Mouse (Mus musculus): ENCODE results near the gene Grap2.
"Not testable (repeated sequence)": the region's sequence is repeated elsewhere in the genome, so short reads cannot be mapped to it uniquely, and the experiment has no call there.

Gene Grap2

GRCm38 (mm10) chr15:80579121-80579520 lies 6.7 kb downstream of the Grap2 start:
- TF ChIP-seq POU5F1 (IDR thresholded peaks at IDR 0.05; ENCODE audit: borderline replicate concordance, low read length) = no peak
- TF ChIP-seq CTCF (conservative IDR thresholded peaks at IDR 0.05; ENCODE audit: low read length) = no peak
- no peak for TF ChIP-seq NANOG (IDR thresholded peaks at IDR 0.05; ENCODE audit: borderline replicate concordance, low read length)
- Histone ChIP-seq H3K4me1 (replicated peaks; ENCODE audit: low read depth, low read length) (peaks cover 22% of the 10 kb centered on the region), H3K36me3 (ENCODE audit: insufficient read depth, low read length) (no peaks in the 10 kb centered on the region), H3K27me3 (ENCODE audit: insufficient read depth, low read length) (peaks cover 31% of the 10 kb centered on the region), H3K9me3 (ENCODE audit: low read length) (no peaks in the 10 kb centered on the region), H3K4me3 (replicated peaks; ENCODE audit: low read length) (no peak overlapping the region)

- not testable (repeated sequence) for H3K36me3 ChIP-seq (ENCODE audit: insufficient read depth, low read length); H3K9me3 ChIP-seq (ENCODE audit: low read length); H3K4me3 ChIP-seq (replicated peaks; ENCODE audit: low read length)
- Histone ChIP-seq H3K4me1 (replicated peaks; ENCODE audit: low read depth, low read length) (peaks cover 23% of the 10 kb centered on the region), H3K27me3 (ENCODE audit: insufficient read depth, low read length) (peaks cover 23% of the 10 kb centered on the region)
Measured at GRCm38 (mm10) chr15:80580585-80580984, 8.2 kb downstream of the Grap2 start.

- peaks cover 26% of the 10 kb centered on the region for H3K4me1 ChIP-seq (replicated peaks; ENCODE audit: low read depth, low read length)
- no peak overlapping the region for H3K4me3 ChIP-seq (replicated peaks; ENCODE audit: low read length)
- TF ChIP-seq POU5F1 (IDR thresholded peaks at IDR 0.05; ENCODE audit: borderline replicate concordance, low read length) = no peak
- no peak for TF ChIP-seq CTCF (conservative IDR thresholded peaks at IDR 0.05; ENCODE audit: low read length)
- TF ChIP-seq NANOG (IDR thresholded peaks at IDR 0.05; ENCODE audit: borderline replicate concordance, low read length) = no peak
- no peaks in the 10 kb centered on the region for H3K9me3 ChIP-seq (ENCODE audit: low read length)
- no peaks in the 10 kb centered on the region for H3K36me3 ChIP-seq (ENCODE audit: insufficient read depth, low read length)
- H3K27me3 ChIP-seq (ENCODE audit: insufficient read depth, low read length) = peaks cover 11% of the 10 kb centered on the region
Measured at GRCm38 (mm10) chr15:80582581-80583495, 10.4 kb downstream of the Grap2 start.

GRCm38 (mm10) chr15:80586296-80586695 lies 13.9 kb downstream of the Grap2 start:
- H3K4me1 ChIP-seq (replicated peaks; ENCODE audit: low read depth, low read length) = peaks cover 16% of the 10 kb centered on the region
- TF ChIP-seq NANOG (IDR thresholded peaks at IDR 0.05; ENCODE audit: borderline replicate concordance, low read length) = no peak
- TF ChIP-seq CTCF (conservative IDR thresholded peaks at IDR 0.05; ENCODE audit: low read length) = no peak
- no peak for TF ChIP-seq POU5F1 (IDR thresholded peaks at IDR 0.05; ENCODE audit: borderline replicate concordance, low read length)
- H3K36me3 ChIP-seq (ENCODE audit: insufficient read depth, low read length) = no peaks in the 10 kb centered on the region
- H3K27me3 ChIP-seq (ENCODE audit: insufficient read depth, low read length) = peaks cover 9% of the 10 kb centered on the region; the same call in 1 of the 2 replicates
- 0 out of 2 replicates have a peak overlapping the region, but pooled peaks have one; percentile 7 for H3K4me3 ChIP-seq (replicated peaks; ENCODE audit: low read length)
- H3K9me3 ChIP-seq (ENCODE audit: low read length) = no peaks in the 10 kb centered on the region

- Histone ChIP-seq H3K9me3 (ENCODE audit: low read length) (no peaks in the 10 kb centered on the region), H3K4me1 (replicated peaks; ENCODE audit: low read depth, low read length) (peaks cover 20% of the 10 kb centered on the region), H3K27me3 (ENCODE audit: insufficient read depth, low read length) (peaks cover 5% of the 10 kb centered on the region; the same call in 1 of the 2 replicates), H3K36me3 (ENCODE audit: insufficient read depth, low read length) (no peaks in the 10 kb centered on the region), H3K4me3 (replicated peaks; ENCODE audit: low read length) (no peak overlapping the region)
- no peak for TF ChIP-seq CTCF (conservative IDR thresholded peaks at IDR 0.05; ENCODE audit: low read length)
- no peak for TF ChIP-seq POU5F1 (IDR thresholded peaks at IDR 0.05; ENCODE audit: borderline replicate concordance, low read length)
- TF ChIP-seq NANOG (IDR thresholded peaks at IDR 0.05; ENCODE audit: borderline replicate concordance, low read length) = no peak
Measured at GRCm38 (mm10) chr15:80590641-80591040, 18.2 kb downstream of the Grap2 start.

- H3K27me3 ChIP-seq (ENCODE audit: insufficient read depth, low read length) = peaks cover 5% of the 10 kb centered on the region; the same call in 1 of the 2 replicates
- no peak for TF ChIP-seq NANOG (IDR thresholded peaks at IDR 0.05; ENCODE audit: borderline replicate concordance, low read length)
- TF ChIP-seq POU5F1 (IDR thresholded peaks at IDR 0.05; ENCODE audit: borderline replicate concordance, low read length) = no peak
- TF ChIP-seq CTCF (conservative IDR thresholded peaks at IDR 0.05; ENCODE audit: low read length) = no peak
- H3K36me3 ChIP-seq (ENCODE audit: insufficient read depth, low read length) = no peaks in the 10 kb centered on the region
- no peak overlapping the region for H3K4me3 ChIP-seq (replicated peaks; ENCODE audit: low read length)
- H3K4me1 ChIP-seq (replicated peaks; ENCODE audit: low read depth, low read length) = 0 out of 2 replicates have a peak, but pooled peaks cover 6% of the 10 kb centered on the region
- H3K9me3 ChIP-seq (ENCODE audit: low read length) = no peaks in the 10 kb centered on the region
Measured at GRCm38 (mm10) chr15:80592737-80593136, 20.3 kb downstream of the Grap2 start.

- Histone ChIP-seq H3K36me3 (ENCODE audit: insufficient read depth, low read length) (no peaks in the 10 kb centered on the region), H3K9me3 (ENCODE audit: low read length) (no peaks in the 10 kb centered on the region), H3K4me1 (replicated peaks; ENCODE audit: low read depth, low read length) (peaks cover 10% of the 10 kb centered on the region), H3K4me3 (replicated peaks; ENCODE audit: low read length) (no peak overlapping the region), H3K27me3 (ENCODE audit: insufficient read depth, low read length) (peaks cover 5% of the 10 kb centered on the region; the same call in 1 of the 2 replicates)
- TF ChIP-seq CTCF (conservative IDR thresholded peaks at IDR 0.05; ENCODE audit: low read length) = no peak
- no peak for TF ChIP-seq NANOG (IDR thresholded peaks at IDR 0.05; ENCODE audit: borderline replicate concordance, low read length)
- no peak for TF ChIP-seq POU5F1 (IDR thresholded peaks at IDR 0.05; ENCODE audit: borderline replicate concordance, low read length)
Measured at GRCm38 (mm10) chr15:80593877-80594276, 21.5 kb downstream of the Grap2 start.

- no peak for TF ChIP-seq CTCF (conservative IDR thresholded peaks at IDR 0.05; ENCODE audit: low read length)
- no peak for TF ChIP-seq NANOG (IDR thresholded peaks at IDR 0.05; ENCODE audit: borderline replicate concordance, low read length)
- no peak for TF ChIP-seq POU5F1 (IDR thresholded peaks at IDR 0.05; ENCODE audit: borderline replicate concordance, low read length)
- H3K4me3 ChIP-seq (replicated peaks; ENCODE audit: low read length) = no peak overlapping the region
- peaks cover 56% of the 10 kb centered on the region for H3K4me1 ChIP-seq (replicated peaks; ENCODE audit: low read depth, low read length)
- no peaks in the 10 kb centered on the region for H3K9me3 ChIP-seq (ENCODE audit: low read length)
- H3K36me3 ChIP-seq (ENCODE audit: insufficient read depth, low read length) = no peaks in the 10 kb centered on the region
- H3K27me3 ChIP-seq (ENCODE audit: insufficient read depth, low read length) = no peaks in the 10 kb centered on the region
Measured at GRCm38 (mm10) chr15:80598750-80599149, 26.4 kb downstream of the Grap2 start.
